Mouse (Mus musculus): ENCODE measurements at regions not wholly inside any gene's neighbourhood (a gene's known extent, or its start where the extent isn't known, plus 50 kb on each side); places are given as distances from the start of the nearest gene placed in this dataset.

DNA sequence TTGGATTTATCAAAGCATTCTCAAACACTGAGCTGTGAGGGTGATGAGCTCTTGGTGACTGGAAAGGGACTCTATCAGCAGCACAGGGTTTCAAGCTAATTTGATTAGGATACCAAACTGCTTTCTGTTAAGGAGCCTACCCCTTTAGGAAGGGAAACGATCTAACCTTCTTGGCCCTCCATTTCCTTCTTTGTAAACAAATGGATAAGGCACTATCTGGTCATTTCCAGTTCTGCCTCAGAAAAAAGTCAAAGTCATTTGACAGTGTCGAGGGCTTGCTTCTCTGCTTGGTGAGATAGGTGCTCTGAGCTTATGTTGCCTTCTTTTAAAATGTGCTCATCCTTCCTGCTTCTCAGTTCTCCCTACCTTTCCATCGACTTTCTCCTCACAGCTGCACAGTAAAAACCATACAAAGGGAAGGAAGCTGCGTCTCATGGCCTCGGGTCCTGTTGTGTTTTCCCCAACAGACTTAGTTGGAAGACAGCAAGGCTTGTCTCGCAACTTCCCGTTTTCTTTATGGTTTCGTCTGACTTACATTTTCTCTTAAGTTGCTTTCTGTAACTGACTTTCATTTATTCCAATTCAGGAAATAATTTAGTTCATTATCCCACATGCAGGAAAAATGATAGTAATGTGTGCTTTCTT lies 54.3 kb upstream of the Bmp2 start:
- 70% methylated on average over 8 of the region's 8 CpGs for WGBS
- Histone ChIP-seq H3K4me1 (ENCODE audit: control insufficient read depth, insufficient read depth, low read length) (peaks cover 21% of the 10 kb centered on the region), H3K36me3 (ENCODE audit: control insufficient read depth, insufficient read depth, low read length) (no peaks in the 10 kb centered on the region), H3K27ac (replicated peaks; ENCODE audit: insufficient read depth, low read depth, low read length) (peak overlapping the region; percentile 74), H3K27me3 (ENCODE audit: control insufficient read depth, insufficient read depth, low read length) (no peaks in the 10 kb centered on the region), H3K9ac (ENCODE audit: low read depth, low read length) (no peak overlapping the region), H3K4me3 (ENCODE audit: insufficient read depth, low read depth, low read length) (no peak overlapping the region), H3K79me2 (ENCODE audit: control insufficient read depth, insufficient read depth, low read length) (no peaks in the 10 kb centered on the region)
- no peak for TF ChIP-seq POLR2A (IDR thresholded peaks at IDR 0.05; ENCODE audit: extremely low read depth, insufficient read depth, low read length)
- TF ChIP-seq CTCF (IDR thresholded peaks at IDR 0.05; ENCODE audit: low read depth, low read length): no peak
- peak; percentile 42 for DNase-seq (ENCODE audit: extremely low read depth, low read depth, low spot score)

- no peaks in the 10 kb centered on the region for H3K79me2 ChIP-seq (ENCODE audit: control insufficient read depth, insufficient read depth, low read length)
- 54% methylated on average over 2 of the region's 2 CpGs for WGBS
- no peaks in the 10 kb centered on the region for H3K36me3 ChIP-seq (ENCODE audit: control insufficient read depth, insufficient read depth, low read length)
- no peak for TF ChIP-seq POLR2A (IDR thresholded peaks at IDR 0.05; ENCODE audit: extremely low read depth, insufficient read depth, low read length)
- no peak for TF ChIP-seq CTCF (IDR thresholded peaks at IDR 0.05; ENCODE audit: low read depth, low read length)
- H3K4me3 ChIP-seq (ENCODE audit: insufficient read depth, low read depth, low read length): no peak overlapping the region
- peaks cover 21% of the 10 kb centered on the region for H3K4me1 ChIP-seq (ENCODE audit: control insufficient read depth, insufficient read depth, low read length)
- peak overlapping the region; percentile 74 for H3K27ac ChIP-seq (replicated peaks; ENCODE audit: insufficient read depth, low read depth, low read length)
- DNase-seq (ENCODE audit: extremely low read depth, low read depth, low spot score): peak; percentile 67
- no peaks in the 10 kb centered on the region for H3K27me3 ChIP-seq (ENCODE audit: control insufficient read depth, insufficient read depth, low read length)
- H3K9ac ChIP-seq (ENCODE audit: low read depth, low read length): no peak overlapping the region
Measured at GRCm38 (mm10) chr2:133498186-133498571, 53.8 kb upstream of the Bmp2 start.

GRCm38 (mm10) chr2:133498717-133499143 lies 53.2 kb upstream of the Bmp2 start:
- Histone ChIP-seq H3K36me3 (ENCODE audit: control insufficient read depth, insufficient read depth, low read length) (no peaks in the 10 kb centered on the region), H3K27me3 (ENCODE audit: control insufficient read depth, insufficient read depth, low read length) (no peaks in the 10 kb centered on the region), H3K79me2 (ENCODE audit: control insufficient read depth, insufficient read depth, low read length) (no peaks in the 10 kb centered on the region), H3K4me1 (ENCODE audit: control insufficient read depth, insufficient read depth, low read length) (peaks cover 21% of the 10 kb centered on the region), H3K4me3 (ENCODE audit: insufficient read depth, low read depth, low read length) (no peak overlapping the region), H3K9ac (ENCODE audit: low read depth, low read length) (peak overlapping the region; percentile 67; the same call in 1 of the 2 replicates), H3K27ac (replicated peaks; ENCODE audit: insufficient read depth, low read depth, low read length) (peak overlapping the region; percentile 92)
- DNase-seq (ENCODE audit: extremely low read depth, low read depth, low spot score): peak; percentile 98
- TF ChIP-seq CTCF (IDR thresholded peaks at IDR 0.05; ENCODE audit: low read depth, low read length) (no peak), POLR2A (IDR thresholded peaks at IDR 0.05; ENCODE audit: extremely low read depth, insufficient read depth, low read length) (no peak)
- WGBS: 11% methylated on average over 3 of the region's 3 CpGs

DNA sequence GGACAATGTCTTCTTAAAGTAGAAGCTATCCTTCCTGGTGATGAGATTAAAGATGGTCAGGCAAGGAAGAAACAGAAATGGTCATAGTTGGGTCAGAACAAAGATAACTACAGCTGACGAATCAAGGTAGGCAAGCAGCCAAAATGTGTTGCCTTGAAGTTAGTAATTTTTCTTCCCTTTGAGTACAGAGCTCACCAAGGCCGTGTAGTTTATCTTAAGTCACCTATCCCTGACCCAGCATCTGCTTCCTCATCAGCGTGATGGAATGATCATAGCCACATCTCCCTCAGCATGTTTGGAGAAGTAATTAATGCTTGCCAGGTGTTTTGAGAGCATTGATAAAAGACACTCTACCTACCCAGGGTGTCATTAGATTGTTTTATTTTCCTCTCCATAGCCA lies 52.1 kb upstream of the Bmp2 start:
- Histone ChIP-seq H3K36me3 (ENCODE audit: control insufficient read depth, insufficient read depth, low read length) (no peaks in the 10 kb centered on the region), H3K79me2 (ENCODE audit: control insufficient read depth, insufficient read depth, low read length) (no peaks in the 10 kb centered on the region), H3K27me3 (ENCODE audit: control insufficient read depth, insufficient read depth, low read length) (no peaks in the 10 kb centered on the region), H3K27ac (replicated peaks; ENCODE audit: insufficient read depth, low read depth, low read length) (no peak overlapping the region), H3K9ac (ENCODE audit: low read depth, low read length) (no peak overlapping the region), H3K4me3 (ENCODE audit: insufficient read depth, low read depth, low read length) (no peak overlapping the region), H3K4me1 (ENCODE audit: control insufficient read depth, insufficient read depth, low read length) (peaks cover 21% of the 10 kb centered on the region)
- TF ChIP-seq CTCF (IDR thresholded peaks at IDR 0.05; ENCODE audit: low read depth, low read length) (no peak), POLR2A (IDR thresholded peaks at IDR 0.05; ENCODE audit: extremely low read depth, insufficient read depth, low read length) (no peak)
- 49% methylated on average over 3 of the region's 3 CpGs for WGBS
- DNase-seq (ENCODE audit: extremely low read depth, low read depth, low spot score): peak; percentile 30
